Mouse (Mus musculus) retina, postnatal 7 days (tissue): ENCODE data around the gene Ccdc91.
A peak's percentile ranks its signal among the peaks of the same experiment; 100 is the strongest.

Source experiments
- DNase-seq: peaks from one replicate; pipeline ENCODE4 v3.0.0-alpha.2; 2012; ENCODE audit warnings: low read depth, low spot score

Gene Ccdc91

DNA sequence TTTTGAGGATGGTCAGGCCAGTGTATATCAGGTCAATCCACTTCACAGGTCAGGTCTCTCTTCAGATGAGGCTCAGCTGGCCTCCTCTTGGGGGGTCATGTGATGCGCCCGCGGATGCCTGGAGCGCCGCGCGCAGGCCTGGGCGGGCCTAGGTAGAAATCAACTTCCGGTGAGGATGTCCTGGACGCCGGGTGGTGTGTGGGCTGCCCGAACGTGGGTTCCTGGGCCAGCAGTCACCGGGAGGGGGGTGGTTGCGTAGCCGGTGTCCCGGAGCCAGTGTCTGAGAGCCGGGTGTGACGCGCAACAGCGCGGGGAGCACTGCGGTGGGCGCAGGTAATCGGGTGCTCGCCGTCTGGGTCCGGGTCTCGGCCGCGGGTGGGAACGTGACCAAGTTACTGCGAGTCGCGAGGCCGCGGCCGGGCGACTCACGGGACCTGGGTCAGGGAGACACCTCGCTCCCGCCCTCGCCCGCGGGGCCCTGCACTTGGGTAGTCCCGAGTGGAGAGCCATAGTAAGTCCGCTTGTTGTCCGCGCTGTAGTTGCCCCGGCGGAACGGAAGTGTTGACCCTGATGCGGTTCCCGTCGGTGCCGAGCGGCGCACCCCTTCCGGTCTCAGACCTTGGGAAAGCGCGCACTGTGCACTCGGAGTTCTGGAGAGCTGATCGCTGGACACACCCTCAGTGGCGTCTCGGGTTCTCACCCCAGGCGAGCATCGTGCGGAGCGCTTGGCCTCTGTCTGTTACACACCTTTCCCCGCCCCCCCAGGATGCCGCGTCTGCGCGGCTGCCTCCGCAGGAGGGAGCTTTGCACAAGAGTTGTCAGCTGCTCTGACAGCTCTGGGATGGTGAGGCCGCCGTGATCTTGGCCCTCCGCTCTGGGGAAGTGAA lies at the start of gene Ccdc91:
Gene Ccdc91 (plus strand): TSS at position 102 of the 887 bp plus-strand sequence.
- peak; percentile 86 for DNase-seq

DNA sequence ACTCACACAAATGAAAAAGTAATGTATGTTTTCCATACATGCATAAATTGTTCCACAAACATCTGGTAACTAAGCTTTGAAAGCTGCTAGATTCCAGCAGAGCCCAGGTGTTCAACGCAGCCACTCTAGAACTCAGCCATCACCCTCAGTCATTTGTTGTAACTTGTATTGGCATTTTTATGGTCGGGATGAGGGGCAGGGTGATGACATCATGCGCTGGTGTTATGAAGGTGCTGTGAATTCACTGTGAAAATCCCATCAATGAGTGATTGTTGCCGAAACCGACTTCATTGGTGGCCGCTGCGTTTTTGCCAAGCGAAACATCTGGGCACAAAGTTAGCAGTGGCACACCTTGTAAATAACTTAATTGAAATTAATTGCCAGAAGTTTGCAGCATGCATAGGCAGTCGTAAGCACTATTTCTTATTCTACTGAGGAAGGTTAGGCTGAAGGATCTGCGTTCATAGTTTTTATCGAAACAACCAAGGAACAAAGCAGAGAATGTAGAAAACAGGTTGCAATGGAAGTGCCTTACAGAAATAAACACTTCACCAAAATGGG lies 48.6 kb upstream of the Ccdc91 start:
- DNase-seq, result no peak

GRCm38 (mm10) chr6:147455775-147456174 lies 19.9 kb upstream of the Ccdc91 start:
- DNase-seq, result no peak

- no peak for DNase-seq
Observed at GRCm38 (mm10) chr6:147458637-147459301, 16.9 kb upstream of the Ccdc91 start.

- no peak for DNase-seq
Observed at GRCm38 (mm10) chr6:147470016-147470415, 5.6 kb upstream of the Ccdc91 start.

GRCm38 (mm10) chr6:147481141-147481540 lies 5.5 kb downstream of the Ccdc91 start:
- DNase-seq, result no peak

GRCm38 (mm10) chr6:147490120-147490519 lies 14.5 kb downstream of the Ccdc91 start:
- no peak for DNase-seq

- no peak for DNase-seq
Observed at GRCm38 (mm10) chr6:147492551-147492950, 16.9 kb downstream of the Ccdc91 start.

DNA sequence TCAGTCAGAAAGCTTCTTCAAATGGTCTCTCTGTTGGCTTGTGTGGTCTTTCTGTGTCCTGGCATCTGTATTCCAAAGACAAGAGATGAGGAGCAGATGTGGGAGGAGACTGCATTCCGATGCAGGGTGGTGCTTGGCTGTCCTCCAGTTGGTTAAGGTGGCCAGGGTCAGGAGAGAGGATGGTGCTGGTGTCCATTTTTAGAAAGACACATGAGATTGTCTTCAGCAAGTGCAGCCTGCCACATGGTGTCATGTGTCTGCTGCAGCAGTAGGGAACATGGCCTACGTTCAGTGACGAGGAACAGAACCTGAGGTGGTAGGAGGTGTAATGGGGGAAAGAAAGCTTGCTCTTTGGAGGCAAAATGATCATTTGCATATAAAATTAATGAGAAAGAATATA lies 25.8 kb downstream of the Ccdc91 start:
- no peak for DNase-seq

DNA sequence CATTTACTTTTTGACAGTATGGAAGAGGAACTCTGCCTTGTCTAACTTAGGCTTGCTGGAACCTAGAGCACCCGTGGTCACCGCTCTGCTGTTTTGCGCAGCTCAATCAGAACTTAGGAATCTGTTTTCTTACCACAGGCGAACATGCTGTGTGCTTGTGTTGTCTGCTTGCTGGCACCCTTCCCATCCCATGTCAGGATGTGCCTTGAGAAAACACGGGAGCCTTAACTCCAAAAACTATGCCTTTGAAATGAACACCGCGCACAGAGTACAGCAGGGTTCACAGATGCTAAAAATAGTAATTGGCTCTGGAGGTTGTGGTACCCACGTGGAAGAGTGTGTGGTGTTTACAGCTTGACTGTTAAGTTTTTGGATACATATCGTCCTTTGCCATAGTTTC lies 30.4 kb downstream of the Ccdc91 start:
- no peak for DNase-seq

DNA sequence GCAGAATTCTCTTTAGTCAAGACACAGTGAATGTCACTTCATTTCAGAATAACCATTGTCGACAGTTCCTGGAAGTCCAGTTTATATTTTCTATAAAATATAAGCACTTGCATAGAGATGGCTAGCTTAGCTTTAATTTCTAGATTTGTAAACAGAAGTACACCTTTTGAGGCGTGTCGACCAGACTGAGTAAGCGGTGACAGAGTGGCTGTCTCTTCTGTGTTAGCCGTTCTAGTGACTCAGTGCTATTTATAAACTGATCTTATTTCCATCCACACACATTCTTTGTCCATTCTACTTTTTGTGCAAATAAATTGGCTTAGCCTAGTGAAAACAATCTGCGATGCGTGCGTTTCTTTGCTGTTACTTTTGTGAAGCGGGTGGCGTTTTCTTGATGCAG lies 30.9 kb downstream of the Ccdc91 start:
- no peak for DNase-seq

GRCm38 (mm10) chr6:147507186-147507585 lies 31.6 kb downstream of the Ccdc91 start:
- no peak for DNase-seq

- DNase-seq, result no peak
Observed at GRCm38 (mm10) chr6:147510516-147510915, 34.9 kb downstream of the Ccdc91 start.

GRCm38 (mm10) chr6:147517909-147518308 lies 42.3 kb downstream of the Ccdc91 start:
- no peak for DNase-seq

- no peak for DNase-seq
Observed at GRCm38 (mm10) chr6:147525236-147525635, 49.6 kb downstream of the Ccdc91 start.

- no peak for DNase-seq
Observed at GRCm38 (mm10) chr6:147534971-147535370, 59.3 kb downstream of the Ccdc91 start.

DNA sequence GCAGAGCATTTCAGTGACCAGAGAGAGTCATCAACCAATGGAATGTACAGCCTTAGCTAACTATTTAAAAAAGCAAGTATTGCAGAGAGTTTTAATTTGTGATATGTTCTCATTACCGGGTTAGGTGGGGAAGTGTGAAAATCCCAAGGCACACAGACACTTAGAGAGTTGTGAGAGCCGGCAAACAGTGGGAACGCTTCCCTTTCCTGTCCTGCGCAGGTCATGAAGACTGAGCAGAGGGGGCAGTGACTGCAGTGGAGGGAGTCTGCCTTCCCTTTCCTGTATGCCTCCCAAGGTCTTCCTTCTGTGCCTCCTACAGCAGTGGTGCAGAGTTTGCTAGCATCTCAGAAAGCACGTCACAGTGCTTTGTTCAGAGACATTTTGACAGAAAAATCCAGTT lies 62.6 kb downstream of the Ccdc91 start:
- no peak for DNase-seq

- DNase-seq, result no peak
Observed at GRCm38 (mm10) chr6:147539056-147539600, 63.5 kb downstream of the Ccdc91 start.

DNA sequence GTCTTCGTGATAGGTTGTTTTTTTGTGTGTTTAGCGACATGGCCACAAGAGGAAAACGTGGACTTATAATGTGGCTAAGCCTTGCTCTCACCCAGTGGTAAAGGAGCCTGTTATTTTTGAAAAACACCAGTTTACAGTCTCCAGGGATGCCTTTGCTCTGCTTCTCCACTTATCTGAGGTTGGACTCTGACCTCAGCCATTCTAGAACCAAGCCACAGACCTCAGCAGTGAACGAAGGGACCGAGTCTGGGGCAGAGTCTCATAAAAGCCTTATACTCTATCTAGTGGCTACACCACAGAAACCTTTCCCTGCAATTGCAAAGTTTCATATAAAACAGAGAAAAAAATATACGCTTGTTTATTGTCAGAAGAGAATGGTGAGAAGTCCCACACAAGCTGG lies 65.3 kb downstream of the Ccdc91 start:
- no peak for DNase-seq

DNA sequence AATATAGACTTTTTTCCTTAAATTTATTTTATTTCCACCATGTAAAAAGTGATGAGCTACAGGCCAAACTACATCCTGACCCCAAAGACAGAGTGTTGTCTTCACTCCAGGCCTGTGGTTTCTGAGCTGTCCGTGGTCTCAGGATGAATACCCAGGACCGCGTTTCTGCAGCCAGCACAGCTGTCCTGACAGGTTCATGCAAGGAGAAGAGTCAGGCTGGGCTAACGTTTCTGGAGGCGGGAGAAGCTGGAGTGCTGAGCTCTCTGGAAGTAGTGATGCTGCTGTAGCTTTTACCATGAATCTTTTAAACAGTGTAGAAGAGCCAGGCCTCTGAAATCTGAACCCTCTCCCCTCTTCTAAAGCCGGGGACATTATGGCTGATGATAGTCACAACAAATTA lies 80.0 kb downstream of the Ccdc91 start:
- no peak for DNase-seq

DNA sequence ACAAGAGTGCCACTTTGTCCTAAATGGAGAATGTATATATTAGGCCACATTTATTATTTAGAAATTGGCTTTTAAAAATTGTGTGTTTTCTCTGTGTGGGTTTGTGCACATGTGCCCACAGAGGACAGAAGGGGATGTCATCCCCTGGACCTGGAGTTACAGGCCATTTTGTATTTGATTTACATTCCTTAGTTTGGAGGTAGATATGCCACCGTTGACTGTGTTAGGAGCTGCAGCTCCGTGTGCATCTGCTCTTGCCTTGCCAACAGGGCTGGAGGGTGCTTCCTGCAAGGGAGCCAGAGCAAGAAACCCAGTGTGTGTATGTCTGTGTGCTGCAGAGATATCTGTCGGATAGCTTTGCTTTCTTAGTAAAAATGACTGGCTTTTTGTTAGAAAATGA lies 83.7 kb downstream of the Ccdc91 start:
- no peak for DNase-seq

- no peak for DNase-seq
Observed at GRCm38 (mm10) chr6:147560436-147560835, 84.8 kb downstream of the Ccdc91 start.
